In genomic region chr17:77029108-77029691, GRCm38 (mm10) we compare ENCODE assay signal across 29 mouse cellular contexts.
DNase-seq lines count a peak whose midpoint lies in the region; ATAC-seq and TF ChIP-seq lines count a peak whose summit lies in the region.
"Had no signal": no experiment of that assay in that cellular context is flagged by ENCODE, and none has a peak within 500 bp of the region (broad histone marks: within the 10 kb centered on the region; RNA-seq: fewer than 3 reads in every experiment).

No protein-coding gene starts in this region.

- H3K9me3 ChIP-seq in intestine, embryonic 15.5 days: no peaks in the 10 kb centered on the region
- H3K9me3 ChIP-seq in intestine, embryonic 16.5 days (ENCODE audit: control insufficient read depth, low read length): no peaks in the 10 kb centered on the region
- no peaks in the 10 kb centered on the region for H3K9me3 ChIP-seq in MEL (replicated peaks; ENCODE audit: insufficient read depth, low read length)
- no peaks in the 10 kb centered on the region for H3K9me3 ChIP-seq in embryonic facial prominence, embryonic 11.5 days (replicated peaks; ENCODE audit: control insufficient read depth, low read length)
- no peaks in the 10 kb centered on the region for H3K9me3 ChIP-seq in midbrain, embryonic 13.5 days
- H3K9me3 ChIP-seq: embryonic facial prominence, embryonic 13.5 days; forebrain, embryonic 10.5 days; forebrain, embryonic 13.5 days; heart, embryonic 12.5 days; heart, embryonic 15.5 days; hindbrain, embryonic 10.5 days; hindbrain, embryonic 13.5 days had no signal

- no peaks in the 10 kb centered on the region for H3K4me1 ChIP-seq in intestine, embryonic 15.5 days (replicated peaks)
- no peaks in the 10 kb centered on the region for H3K4me1 ChIP-seq in intestine, embryonic 16.5 days (ENCODE audit: control insufficient read depth, insufficient read depth, low read length)
- peaks cover 0 to 6% of the 10 kb centered on the region in 2 experiments; a peak in 1 of 4 replicates for H3K4me1 ChIP-seq in MEL (ENCODE audit: control insufficient read depth in 1 of 2, insufficient read depth in 2 of 2, low read length in 2 of 2)
- H3K4me1 ChIP-seq in embryonic facial prominence, embryonic 11.5 days (ENCODE audit: control insufficient read depth, insufficient read depth, low read length): no peaks in the 10 kb centered on the region
- no peaks in the 10 kb centered on the region for H3K4me1 ChIP-seq in midbrain, embryonic 13.5 days (replicated peaks)
- H3K4me1 ChIP-seq: embryonic facial prominence, embryonic 13.5 days; forebrain, embryonic 10.5 days; forebrain, embryonic 13.5 days; heart, embryonic 12.5 days; heart, embryonic 15.5 days; hindbrain, embryonic 10.5 days; hindbrain, embryonic 13.5 days had no signal

- 26% methylated on average over 1 of the region's 1 CpGs for WGBS in intestine, embryonic 15.5 days
- WGBS in intestine, embryonic 16.5 days: 19% methylated on average over 1 of the region's 1 CpGs
- 20% methylated on average over 1 of the region's 1 CpGs for WGBS in embryonic facial prominence, embryonic 11.5 days
- 50% methylated on average over 1 of the region's 1 CpGs for WGBS in midbrain, embryonic 13.5 days

- no peak for TF ChIP-seq RAD21 in MEL (IDR thresholded peaks at IDR 0.05; ENCODE audit: low read depth, low read length)

- H3K4me3 ChIP-seq in intestine, embryonic 15.5 days (replicated peaks): no peak overlapping the region
- H3K4me3 ChIP-seq in intestine, embryonic 16.5 days (ENCODE audit: low read length): no peak overlapping the region
- H3K4me3 ChIP-seq in MEL (ENCODE audit: control insufficient read depth in 1 of 2, insufficient read depth in 1 of 2, low read depth in 2 of 2, low read length in 2 of 2): no peak overlapping the region
- H3K4me3 ChIP-seq in embryonic facial prominence, embryonic 11.5 days (ENCODE audit: low read depth, low read length): no peak overlapping the region
- no peak overlapping the region for H3K4me3 ChIP-seq in midbrain, embryonic 13.5 days (replicated peaks)
- H3K4me3 ChIP-seq: embryonic facial prominence, embryonic 13.5 days; forebrain, embryonic 10.5 days; forebrain, embryonic 13.5 days; heart, embryonic 12.5 days; heart, embryonic 15.5 days; hindbrain, embryonic 10.5 days; hindbrain, embryonic 13.5 days had no signal

- no peak for TF ChIP-seq CTCF in MEL (IDR thresholded peaks at IDR 0.05 in 2 of 3, conservative IDR thresholded peaks at IDR 0.05 in 1 of 3; ENCODE audit: control insufficient read depth in 1 of 3, insufficient read depth in 1 of 3, low read depth in 2 of 3, low read length in 3 of 3, poor library complexity in 1 of 3, severe bottlenecking in 1 of 3)

- no peak for DNase-seq in MEL (ENCODE audit: low read depth, low spot score)
- peak; percentile 3 for DNase-seq in embryo, embryonic 11 days
- DNase-seq in embryonic facial prominence, embryonic 11.5 days (ENCODE audit: low spot score): peak; percentile 21
- DNase-seq in layer of hippocampus, postnatal 25 days (ENCODE audit: extremely low spot score in 1 of 2, low spot score in 1 of 2): no peak
- DNase-seq: adrenal gland, postnatal 14 days; cerebellum, adult 11-12 months; cerebellum, adult 8-10 months; cerebellum, postnatal 10 days; cerebellum, postnatal 36 days; gastrocnemius, postnatal 25 days; heart, adult 18-20 months; heart, postnatal 10 days; heart, postnatal 36 days; kidney, adult 11 months had no signal

- H3K79me2 ChIP-seq in MEL (ENCODE audit: control insufficient read depth, insufficient read depth, low read length, poor library complexity): no peaks in the 10 kb centered on the region

- no peak for TF ChIP-seq POLR2A in MEL (IDR thresholded peaks at IDR 0.05; ENCODE audit: control insufficient read depth in 1 of 2, insufficient read depth in 1 of 2, low read depth in 1 of 2, low read length in 2 of 2, poor library complexity in 1 of 2)

- no peak overlapping the region for H3K4me2 ChIP-seq in intestine, embryonic 15.5 days (replicated peaks)
- H3K4me2 ChIP-seq in intestine, embryonic 16.5 days (ENCODE audit: low read depth, low read length): no peak overlapping the region
- H3K4me2 ChIP-seq in embryonic facial prominence, embryonic 11.5 days (ENCODE audit: low read depth, low read length): no peak overlapping the region
- no peak overlapping the region for H3K4me2 ChIP-seq in midbrain, embryonic 13.5 days (replicated peaks)
- H3K4me2 ChIP-seq: embryonic facial prominence, embryonic 13.5 days; forebrain, embryonic 13.5 days; heart, embryonic 12.5 days; heart, embryonic 15.5 days; hindbrain, embryonic 13.5 days had no signal

- H3K27me3 ChIP-seq in intestine, embryonic 15.5 days (replicated peaks): no peaks in the 10 kb centered on the region
- H3K27me3 ChIP-seq in intestine, embryonic 16.5 days (replicated peaks; ENCODE audit: control insufficient read depth, insufficient read depth, low read length): no peaks in the 10 kb centered on the region
- no peaks in the 10 kb centered on the region for H3K27me3 ChIP-seq in MEL (ENCODE audit: control insufficient read depth in 1 of 2, insufficient read depth in 2 of 2, low read length in 2 of 2)
- no peaks in the 10 kb centered on the region for H3K27me3 ChIP-seq in embryonic facial prominence, embryonic 11.5 days (ENCODE audit: control insufficient read depth, insufficient read depth, low read length)
- no peaks in the 10 kb centered on the region for H3K27me3 ChIP-seq in midbrain, embryonic 13.5 days
- H3K27me3 ChIP-seq: embryonic facial prominence, embryonic 13.5 days; forebrain, embryonic 13.5 days; heart, embryonic 12.5 days; heart, embryonic 15.5 days; hindbrain, embryonic 13.5 days; Patski had no signal

- no peaks in the 10 kb centered on the region for H3K36me3 ChIP-seq in intestine, embryonic 15.5 days
- no peaks in the 10 kb centered on the region for H3K36me3 ChIP-seq in intestine, embryonic 16.5 days (ENCODE audit: control insufficient read depth, insufficient read depth, low read length)
- peaks cover 0 to 3% of the 10 kb centered on the region in 2 experiments; a peak in 2 of 4 replicates for H3K36me3 ChIP-seq in MEL (ENCODE audit: control insufficient read depth in 1 of 2, insufficient read depth in 2 of 2, low read length in 2 of 2)
- H3K36me3 ChIP-seq in embryonic facial prominence, embryonic 11.5 days (replicated peaks; ENCODE audit: control insufficient read depth, insufficient read depth, low read depth, low read length): no peaks in the 10 kb centered on the region
- H3K36me3 ChIP-seq in midbrain, embryonic 13.5 days: no peaks in the 10 kb centered on the region
- H3K36me3 ChIP-seq: embryonic facial prominence, embryonic 13.5 days; forebrain, embryonic 10.5 days; heart, embryonic 12.5 days; heart, embryonic 15.5 days; hindbrain, embryonic 10.5 days; hindbrain, embryonic 13.5 days had no signal

- no peak overlapping the region for H3K9ac ChIP-seq in intestine, embryonic 15.5 days
- no peak overlapping the region for H3K9ac ChIP-seq in intestine, embryonic 16.5 days (ENCODE audit: low read depth, low read length)
- H3K9ac ChIP-seq in MEL (ENCODE audit: control insufficient read depth, low read depth, low read length, poor library complexity, severe bottlenecking): no peak overlapping the region
- H3K9ac ChIP-seq in embryonic facial prominence, embryonic 11.5 days (replicated peaks; ENCODE audit: low read length): no peak overlapping the region
- H3K9ac ChIP-seq in midbrain, embryonic 13.5 days (replicated peaks): no peak overlapping the region
- H3K9ac ChIP-seq: embryonic facial prominence, embryonic 13.5 days; forebrain, embryonic 13.5 days; heart, embryonic 12.5 days; heart, embryonic 15.5 days; hindbrain, embryonic 13.5 days had no signal

- TF ChIP-seq EP300 in MEL (IDR thresholded peaks at IDR 0.05; ENCODE audit: low read depth in 1 of 2, low read length in 2 of 2): no peak

- H3K27ac ChIP-seq in intestine, embryonic 15.5 days: no peak overlapping the region
- no peak overlapping the region for H3K27ac ChIP-seq in intestine, embryonic 16.5 days (ENCODE audit: low read length)
- H3K27ac ChIP-seq in MEL (ENCODE audit: control insufficient read depth, low read depth, low read length): no peak overlapping the region
- H3K27ac ChIP-seq in embryonic facial prominence, embryonic 11.5 days (replicated peaks; ENCODE audit: low read depth, low read length): no peak overlapping the region
- H3K27ac ChIP-seq in midbrain, embryonic 13.5 days: no peak overlapping the region
- H3K27ac ChIP-seq: embryonic facial prominence, embryonic 13.5 days; forebrain, embryonic 10.5 days; forebrain, embryonic 13.5 days; heart, embryonic 15.5 days; hindbrain, embryonic 10.5 days; hindbrain, embryonic 13.5 days; hindbrain, postnatal 0 days had no signal

- 0 out of 2 replicates have a peak, but pooled peaks have one; percentile 28 for ATAC-seq in intestine, embryonic 15.5 days
- ATAC-seq in intestine, embryonic 16.5 days: no peak
- no peak for ATAC-seq in embryonic facial prominence, embryonic 11.5 days (replicated peaks; ENCODE audit: insufficient number of reproducible peaks, low FRiP score, low TSS enrichment, low read depth)
- ATAC-seq in midbrain, embryonic 13.5 days: no peak
- ATAC-seq in megakaryocyte progenitor cell, adult 5-6 weeks (replicated peaks; ENCODE audit: poor library complexity): no peak
- ATAC-seq: forebrain, embryonic 13.5 days; forebrain, embryonic 16.5 days; hindbrain, postnatal 0 days; inflammation-experienced regulatory T-cells, adult 6 months; Patski had no signal

TF ChIP-seq in MEL, 35 proteins besides CTCF, POLR2A, EP300 and RAD21:
- peak; percentile 33; the same call in 1 of the 2 replicates for TF ChIP-seq TCF12 (IDR thresholded peaks at IDR 0.05; ENCODE audit: low read depth, low read length)
- TF ChIP-seq CHD2 (IDR thresholded peaks at IDR 0.05; ENCODE audit: low read length): no peak
- no peak for TF ChIP-seq TBP (IDR thresholded peaks at IDR 0.05; ENCODE audit: low read depth, low read length)
- TF ChIP-seq MAZ (IDR thresholded peaks at IDR 0.05; ENCODE audit: low read depth, low read length): no peak
TF ChIP-seq in MEL: peak in this region for 1.

Comparison
In these comparisons a context has a peak if more than half of its experiments do, and no peak if none do; other contexts are left out.
1. DNase-seq: peak in embryo, embryonic 11 days (single experiment) and embryonic facial prominence, embryonic 11.5 days (single experiment); none in MEL (single experiment) and layer of hippocampus, postnatal 25 days (0 of 2).